Mouse (Mus musculus): ENCODE measurements around the gene Lrig3. TPM values are rescaled to one million over a fixed set of nuclear protein-coding genes. Genes with fewer than 3 reads are reported as not detected.

The Lrig3 gene
- polyA plus RNA-seq, 1 experiment from 2014 or later, result 1.9 TPM

- no peak for DNase-seq (ENCODE audit: low spot score)
Observed at GRCm38 (mm10) chr10:125999561-125999960, 33.6 kb downstream of the Lrig3 start.

GRCm38 (mm10) chr10:126000861-126001390, 35.0 kb downstream of the Lrig3 start:
- DNase-seq (ENCODE audit: low spot score), result no peak

- DNase-seq (ENCODE audit: low spot score), result no peak
Observed at GRCm38 (mm10) chr10:126002081-126002755, 36.2 kb downstream of the Lrig3 start.

- no peak for DNase-seq (ENCODE audit: low spot score)
Observed at GRCm38 (mm10) chr10:126002818-126003506, 37.0 kb downstream of the Lrig3 start.

- DNase-seq (ENCODE audit: low spot score), result no peak
Observed at GRCm38 (mm10) chr10:126003857-126004256, 37.9 kb downstream of the Lrig3 start.

GRCm38 (mm10) chr10:126013667-126014066, 47.7 kb downstream of the Lrig3 start:
- peak; percentile 25 for DNase-seq (ENCODE audit: low spot score)

GRCm38 (mm10) chr10:126014673-126015072, 48.7 kb downstream of the Lrig3 start:
- no peak for DNase-seq (ENCODE audit: low spot score)

- DNase-seq (ENCODE audit: low spot score), result no peak
Observed at GRCm38 (mm10) chr10:126015644-126016043, 49.7 kb downstream of the Lrig3 start.

- DNase-seq (ENCODE audit: low spot score), result no peak
Observed at GRCm38 (mm10) chr10:126019350-126019991, 53.5 kb downstream of the Lrig3 start.

- DNase-seq (ENCODE audit: low spot score), result no peak
Observed at GRCm38 (mm10) chr10:126028574-126029440, 62.8 kb downstream of the Lrig3 start.

GRCm38 (mm10) chr10:126029441-126030114, 63.6 kb downstream of the Lrig3 start:
- no peak for DNase-seq (ENCODE audit: low spot score)

GRCm38 (mm10) chr10:126056881-126057280, 90.9 kb downstream of the Lrig3 start:
- DNase-seq (ENCODE audit: low spot score), result no peak

GRCm38 (mm10) chr10:126062812-126063211, 96.8 kb downstream of the Lrig3 start:
- DNase-seq (ENCODE audit: low spot score), result no peak

Small RNA genes lying within 50 kb of the gene (microRNA-seq; reads per million reads assigned to microRNA genes)
- not detected for gene Gm22183 (ENCODE audit: borderline number of aligned reads)

Measured in thymus, postnatal 0 days (tissue).